Mouse (Mus musculus): ENCODE measurements around the gene Cox10. TPM values are rescaled to one million over a fixed set of nuclear protein-coding genes. Genes with fewer than 3 reads are reported as not detected.
"Not testable (repeated sequence)": the region's sequence is repeated elsewhere in the genome, so short reads cannot be mapped to it uniquely, and the experiment has no call there.

Cox10 gene
- 11.4 and 13.1 TPM in 2 replicates for polyA plus RNA-seq (2015; fragmentation: Nextera tagmentation; extraction: Ambion mirVana)

DNA sequence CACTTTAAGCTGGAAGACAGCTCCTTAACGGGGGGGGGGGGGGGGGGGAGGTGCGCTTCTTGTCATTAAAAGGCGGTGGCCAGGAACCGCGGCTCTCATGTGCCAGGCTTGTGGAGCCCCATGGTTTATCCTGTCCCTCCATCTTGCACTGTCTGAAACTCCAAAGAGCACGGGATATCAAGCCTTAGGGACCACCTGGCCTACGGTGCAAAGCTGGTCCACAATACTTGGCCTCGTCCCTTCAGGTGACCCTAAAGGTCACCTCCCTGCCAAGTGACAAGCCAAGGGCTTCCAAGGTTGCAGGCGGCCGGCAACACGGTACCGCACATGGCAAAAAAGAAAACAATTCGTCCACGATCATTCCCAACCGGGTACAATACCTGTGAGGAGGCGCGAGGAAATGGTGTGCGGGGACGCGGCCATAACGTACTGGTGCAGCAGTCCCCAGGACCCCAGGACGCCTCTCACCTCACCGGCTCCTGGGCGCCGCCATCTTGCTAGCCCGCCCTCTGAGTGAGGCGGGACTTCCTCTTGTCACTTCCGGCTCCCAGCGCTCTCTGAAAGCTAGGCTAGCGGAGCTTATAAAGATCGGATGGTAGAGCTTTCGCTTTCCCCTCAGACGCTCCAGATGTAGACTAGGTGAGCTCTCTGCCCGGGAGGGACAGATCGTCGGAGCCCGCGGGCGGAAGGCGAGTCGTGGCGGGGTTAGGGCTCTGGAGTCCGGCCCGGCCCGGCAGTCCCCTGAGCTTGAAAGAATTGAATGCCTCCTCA lies at the start of gene Cox10:
Gene Cox10 (minus strand): TSS at position 513 of the 771 bp plus-strand sequence.
- no peaks in the 10 kb centered on the region for H3K27me3 ChIP-seq (replicated peaks; ENCODE audit: insufficient read depth, low read length)
- no peaks in the 10 kb centered on the region; the same call in 1 of the 2 replicates for H3K4me1 ChIP-seq (ENCODE audit: insufficient read depth, low read depth, low read length)
- H3K9ac ChIP-seq (replicated peaks; ENCODE audit: low read depth) = peak within 1 kb of the TSS; percentile 77
- peak within 1 kb of the TSS; percentile 91 for H3K27ac ChIP-seq (ENCODE audit: low read length)
- ATAC-seq (peak; percentile 97), DNase-seq (ENCODE audit: low spot score) (peak; percentile 95)
- peak within 1 kb of the TSS; percentile 68 for H3K4me2 ChIP-seq (replicated peaks; ENCODE audit: low read depth, low read length)
- TF ChIP-seq EP300 (IDR thresholded peaks at IDR 0.05) (no peak), CTCF (IDR thresholded peaks at IDR 0.05) (no peak)
- peak within 1 kb of the TSS; percentile 72 for H3K4me3 ChIP-seq (ENCODE audit: low read depth, low read length)
- H3K9me3 ChIP-seq (ENCODE audit: low read length) = no peaks in the 10 kb centered on the region
- 0 out of 2 replicates have a peak, but pooled peaks cover 4% of the 10 kb centered on the region for H3K36me3 ChIP-seq (ENCODE audit: insufficient read depth, low read length)
- WGBS = 1% methylated on average over 44 of the region's 45 CpGs

DNA sequence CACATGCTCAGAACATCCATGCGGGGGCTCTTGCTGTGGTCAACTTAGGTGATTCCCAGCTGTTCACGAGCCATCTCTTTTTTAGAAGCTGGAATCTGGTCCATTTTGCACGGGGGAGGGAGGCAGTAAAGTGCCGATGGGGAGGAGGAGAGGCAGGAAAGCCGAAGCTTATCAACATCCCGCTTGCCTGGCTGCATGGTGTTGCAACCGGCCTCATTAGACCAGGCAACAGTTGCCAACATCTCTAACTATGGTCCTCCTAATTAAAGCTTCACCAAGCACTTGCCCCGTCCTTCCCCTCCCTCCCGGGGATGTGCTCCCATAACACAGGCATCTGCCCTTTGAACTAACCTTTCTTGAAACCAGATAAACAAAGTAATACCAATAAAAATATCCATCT lies 48.7 kb upstream of the Cox10 start:
- TF ChIP-seq CTCF (IDR thresholded peaks at IDR 0.05) (no peak), EP300 (IDR thresholded peaks at IDR 0.05) (no peak)
- H3K4me3 ChIP-seq (ENCODE audit: low read depth, low read length) = no peak overlapping the region
- H3K27me3 ChIP-seq (replicated peaks; ENCODE audit: insufficient read depth, low read length) = no peaks in the 10 kb centered on the region
- no peaks in the 10 kb centered on the region for H3K4me1 ChIP-seq (ENCODE audit: insufficient read depth, low read depth, low read length)
- no peak overlapping the region for H3K9ac ChIP-seq (replicated peaks; ENCODE audit: low read depth)
- ATAC-seq = no peak
- DNase-seq (ENCODE audit: low spot score) = no peak
- no peak overlapping the region for H3K27ac ChIP-seq (ENCODE audit: low read length)
- no peaks in the 10 kb centered on the region for H3K9me3 ChIP-seq (ENCODE audit: low read length)
- no peak overlapping the region for H3K4me2 ChIP-seq (replicated peaks; ENCODE audit: low read depth, low read length)
- WGBS = 46% methylated on average over 9 of the region's 9 CpGs
- H3K36me3 ChIP-seq (ENCODE audit: insufficient read depth, low read length) = no peaks in the 10 kb centered on the region

DNA sequence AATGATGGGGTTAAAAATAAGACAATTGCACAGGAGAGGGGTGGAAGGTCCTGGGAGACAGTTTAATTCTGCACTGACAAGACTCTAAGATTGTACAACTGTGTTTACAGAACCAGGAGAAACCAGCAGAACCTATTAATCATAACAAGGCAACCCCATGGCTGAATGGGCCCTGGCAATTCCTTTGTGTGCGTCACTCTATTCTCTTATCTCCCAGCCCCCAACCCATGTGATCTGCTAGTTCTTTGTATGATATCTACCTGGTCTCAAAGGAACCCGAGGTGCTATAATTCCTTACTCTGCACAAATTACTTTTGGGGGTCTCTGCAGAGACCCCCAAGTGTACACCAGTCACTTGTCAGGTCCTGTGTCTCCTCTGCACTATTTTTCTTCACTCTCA lies 46.2 kb upstream of the Cox10 start:
- no peak for ATAC-seq
- H3K4me1 ChIP-seq (ENCODE audit: insufficient read depth, low read depth, low read length) = no peaks in the 10 kb centered on the region
- H3K9ac ChIP-seq (replicated peaks; ENCODE audit: low read depth) = no peak overlapping the region
- H3K27me3 ChIP-seq (replicated peaks; ENCODE audit: insufficient read depth, low read length) = no peaks in the 10 kb centered on the region
- no peak overlapping the region for H3K4me3 ChIP-seq (ENCODE audit: low read depth, low read length)
- H3K4me2 ChIP-seq (replicated peaks; ENCODE audit: low read depth, low read length) = no peak overlapping the region
- no peaks in the 10 kb centered on the region for H3K9me3 ChIP-seq (ENCODE audit: low read length)
- TF ChIP-seq EP300 (IDR thresholded peaks at IDR 0.05) = no peak
- TF ChIP-seq CTCF (IDR thresholded peaks at IDR 0.05) = no peak
- H3K36me3 ChIP-seq (ENCODE audit: insufficient read depth, low read length) = no peaks in the 10 kb centered on the region
- no peak for DNase-seq (ENCODE audit: low spot score)
- no peak overlapping the region for H3K27ac ChIP-seq (ENCODE audit: low read length)
- WGBS = 35% methylated on average over 2 of the region's 2 CpGs

DNA sequence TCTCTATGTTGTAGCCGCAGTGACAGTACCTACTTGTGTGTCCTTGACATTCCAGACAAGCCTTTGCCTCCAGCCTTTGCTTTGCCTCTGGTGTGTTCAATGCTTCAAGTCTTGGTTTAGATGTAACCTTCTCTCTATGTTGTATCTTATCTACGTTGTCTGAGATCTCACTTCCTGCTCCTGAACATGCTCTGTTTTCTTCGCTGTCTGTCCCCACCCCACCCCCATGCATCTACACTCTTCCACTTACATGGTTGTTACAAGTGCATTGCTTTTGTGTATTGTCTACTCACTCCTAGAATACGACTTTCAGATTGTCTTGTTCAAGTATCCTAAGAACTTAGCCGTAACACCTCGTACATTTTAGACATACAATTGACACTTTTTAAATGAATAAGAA lies 43.9 kb upstream of the Cox10 start:
- H3K4me1 ChIP-seq (ENCODE audit: insufficient read depth, low read depth, low read length); H3K9ac ChIP-seq (replicated peaks; ENCODE audit: low read depth); H3K4me3 ChIP-seq (ENCODE audit: low read depth, low read length); H3K9me3 ChIP-seq (ENCODE audit: low read length); H3K27me3 ChIP-seq (replicated peaks; ENCODE audit: insufficient read depth, low read length); DNase-seq (ENCODE audit: low spot score); H3K27ac ChIP-seq (ENCODE audit: low read length); H3K4me2 ChIP-seq (replicated peaks; ENCODE audit: low read depth, low read length); H3K36me3 ChIP-seq (ENCODE audit: insufficient read depth, low read length): not testable (repeated sequence)
- 60% methylated on average over 6 of the region's 6 CpGs for WGBS
- ATAC-seq = peak; percentile 17; the same call in 1 of the 2 replicates

DNA sequence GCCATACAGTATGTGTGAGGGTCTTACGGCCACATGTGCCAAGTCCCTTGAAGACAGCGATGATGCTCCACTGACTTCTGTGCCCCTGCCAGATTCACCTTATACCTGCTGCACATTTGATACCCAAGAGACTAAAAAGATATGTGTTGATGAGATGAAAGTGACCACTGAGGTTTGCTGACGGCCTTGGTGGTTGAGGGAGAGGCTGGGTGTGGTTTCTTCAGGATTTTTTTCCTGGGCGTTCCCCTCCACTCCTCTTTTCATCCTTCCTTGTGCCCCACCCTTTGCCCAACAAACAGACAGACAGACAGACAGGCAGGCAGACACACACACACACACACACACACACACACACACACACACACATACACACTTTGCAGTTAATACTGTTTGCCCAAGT lies 37.4 kb upstream of the Cox10 start:
- no peak for TF ChIP-seq CTCF (IDR thresholded peaks at IDR 0.05)
- no peak for TF ChIP-seq EP300 (IDR thresholded peaks at IDR 0.05)
- Histone ChIP-seq H3K9me3 (ENCODE audit: low read length) (no peaks in the 10 kb centered on the region), H3K36me3 (ENCODE audit: insufficient read depth, low read length) (no peaks in the 10 kb centered on the region), H3K4me3 (ENCODE audit: low read depth, low read length) (no peak overlapping the region), H3K27me3 (replicated peaks; ENCODE audit: insufficient read depth, low read length) (0 out of 2 replicates have a peak, but pooled peaks cover 2% of the 10 kb centered on the region), H3K27ac (ENCODE audit: low read length) (no peak overlapping the region), H3K9ac (replicated peaks; ENCODE audit: low read depth) (no peak overlapping the region), H3K4me2 (replicated peaks; ENCODE audit: low read depth, low read length) (no peak overlapping the region), H3K4me1 (ENCODE audit: insufficient read depth, low read depth, low read length) (no peaks in the 10 kb centered on the region)
- 84% methylated on average over 4 of the region's 4 CpGs for WGBS
- ATAC-seq (no peak), DNase-seq (ENCODE audit: low spot score) (no peak)

DNA sequence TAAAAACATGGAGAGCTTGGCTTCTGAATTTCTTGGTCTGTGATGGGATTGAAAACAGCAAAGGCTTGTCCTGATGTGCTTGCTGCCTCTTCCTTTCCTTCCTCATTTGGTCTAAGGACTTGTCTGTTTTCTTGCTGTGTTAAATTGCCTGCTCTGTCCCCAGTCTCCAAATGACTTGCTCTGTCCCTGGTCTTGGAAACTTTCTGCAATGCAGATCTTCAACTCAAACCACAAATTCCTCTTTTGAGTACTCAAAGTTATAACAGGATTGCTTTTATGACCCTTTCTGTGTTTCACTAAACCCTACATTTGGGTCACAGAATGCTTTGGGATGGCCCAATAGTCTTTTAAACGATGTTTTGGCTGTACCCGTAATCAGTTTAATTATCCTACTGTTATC lies 36.6 kb upstream of the Cox10 start:
- no peaks in the 10 kb centered on the region for H3K4me1 ChIP-seq (ENCODE audit: insufficient read depth, low read depth, low read length)
- H3K9me3 ChIP-seq (ENCODE audit: low read length) = no peaks in the 10 kb centered on the region
- H3K4me2 ChIP-seq (replicated peaks; ENCODE audit: low read depth, low read length) = no peak overlapping the region
- H3K9ac ChIP-seq (replicated peaks; ENCODE audit: low read depth) = no peak overlapping the region
- H3K36me3 ChIP-seq (ENCODE audit: insufficient read depth, low read length) = no peaks in the 10 kb centered on the region
- TF ChIP-seq EP300 (IDR thresholded peaks at IDR 0.05) = no peak
- no peak for TF ChIP-seq CTCF (IDR thresholded peaks at IDR 0.05)
- ATAC-seq (no peak), DNase-seq (ENCODE audit: low spot score) (no peak)
- 0 out of 2 replicates have a peak, but pooled peaks cover 2% of the 10 kb centered on the region for H3K27me3 ChIP-seq (replicated peaks; ENCODE audit: insufficient read depth, low read length)
- no peak overlapping the region for H3K27ac ChIP-seq (ENCODE audit: low read length)
- H3K4me3 ChIP-seq (ENCODE audit: low read depth, low read length) = no peak overlapping the region
- WGBS = 78% methylated on average over 2 of the region's 2 CpGs
